Mouse (Mus musculus): Measurements from ENCODE around the gene Pax5. TPM values are rescaled to one million over a fixed set of nuclear protein-coding genes. Genes with fewer than 3 reads are reported as not detected.

Gene Pax5
- polyA plus RNA-seq, 1 experiment from 2014 or later, result not detected

GRCm38 (mm10) chr4:44664004-44664766, 46.1 kb downstream of the Pax5 start:
- DNase-seq (ENCODE audit: low read depth, low spot score) (no peak), ATAC-seq (no peak)
- ChIA-PET CTCF (no interaction called here), POLR2A (no interaction called here)
- H3K27me3 ChIP-seq, result peaks cover 28% of the 10 kb centered on the region
- TF ChIP-seq CTCF (IDR thresholded peaks at IDR 0.05), result no peak
- in situ Hi-C loops (cut with MboI; ENCODE audit: low pct_unique_long_range_greater_than_20kb), result no loop called here

GRCm38 (mm10) chr4:44663489-44663888, 46.8 kb downstream of the Pax5 start:
- no peak for TF ChIP-seq CTCF (IDR thresholded peaks at IDR 0.05)
- peaks cover 28% of the 10 kb centered on the region for H3K27me3 ChIP-seq
- CTCF ChIA-PET, result interaction anchor here (0.9 kb wide), 1 partner anchor 12 kb away, joined by 3 read pairs; no protein-coding TSS in a partner anchor
- POLR2A ChIA-PET, result interaction anchor here (0.7 kb wide), 1 partner anchor 33 kb away, joined by 4 read pairs; no protein-coding TSS in a partner anchor
- DNase-seq (ENCODE audit: low read depth, low spot score), result no peak
- ATAC-seq, result no peak
- in situ Hi-C loops (cut with MboI; ENCODE audit: low pct_unique_long_range_greater_than_20kb), result no loop called here

- no peak for TF ChIP-seq CTCF (IDR thresholded peaks at IDR 0.05)
- no peak for DNase-seq (ENCODE audit: low read depth, low spot score)
- in situ Hi-C loops (cut with MboI; ENCODE audit: low pct_unique_long_range_greater_than_20kb), result no loop called here
- CTCF ChIA-PET, result no interaction called here
- POLR2A ChIA-PET, result no interaction called here
- peaks cover 5% of the 10 kb centered on the region for H3K27me3 ChIP-seq
- ATAC-seq, result no peak
Observed at GRCm38 (mm10) chr4:44645181-44645580, 65.1 kb downstream of the Pax5 start.

- TF ChIP-seq CTCF (IDR thresholded peaks at IDR 0.05), result no peak
- DNase-seq (ENCODE audit: low read depth, low spot score) (no peak), ATAC-seq (no peak)
- ChIA-PET CTCF (no interaction called here), POLR2A (no interaction called here)
- peaks cover 10% of the 10 kb centered on the region for H3K27me3 ChIP-seq
- in situ Hi-C loops (cut with MboI; ENCODE audit: low pct_unique_long_range_greater_than_20kb), result no loop called here
Observed at GRCm38 (mm10) chr4:44641831-44642587, 68.3 kb downstream of the Pax5 start.

GRCm38 (mm10) chr4:44635618-44636017, 74.7 kb downstream of the Pax5 start:
- ChIA-PET POLR2A (no interaction called here), CTCF (interaction anchor here (1.4 kb wide), 1 partner anchor 13 kb away, joined by 3 read pairs; no protein-coding TSS in a partner anchor)
- DNase-seq (ENCODE audit: low read depth, low spot score) (no peak), ATAC-seq (no peak)
- in situ Hi-C loops (cut with MboI; ENCODE audit: low pct_unique_long_range_greater_than_20kb), result no loop called here
- TF ChIP-seq CTCF (IDR thresholded peaks at IDR 0.05), result no peak
- peaks cover 17% of the 10 kb centered on the region for H3K27me3 ChIP-seq

GRCm38 (mm10) chr4:44633694-44634524, 76.4 kb downstream of the Pax5 start:
- no peak for TF ChIP-seq CTCF (IDR thresholded peaks at IDR 0.05)
- peaks cover 25% of the 10 kb centered on the region for H3K27me3 ChIP-seq
- DNase-seq (ENCODE audit: low read depth, low spot score) (no peak), ATAC-seq (no peak)
- in situ Hi-C loops (cut with MboI; ENCODE audit: low pct_unique_long_range_greater_than_20kb), result no loop called here
- CTCF ChIA-PET, result interaction anchor here (1.4 kb wide), 1 partner anchor 11 kb away, joined by 3 read pairs; no protein-coding TSS in a partner anchor
- POLR2A ChIA-PET, result no interaction called here

- no peak for DNase-seq (ENCODE audit: low read depth, low spot score)
- CTCF ChIA-PET, result no interaction called here
- POLR2A ChIA-PET, result no interaction called here
- in situ Hi-C loops (cut with MboI; ENCODE audit: low pct_unique_long_range_greater_than_20kb), result no loop called here
- ATAC-seq, result no peak
- no peak for TF ChIP-seq CTCF (IDR thresholded peaks at IDR 0.05)
- H3K27me3 ChIP-seq, result peaks cover 17% of the 10 kb centered on the region
Observed at GRCm38 (mm10) chr4:44630059-44630458, 80.2 kb downstream of the Pax5 start.

GRCm38 (mm10) chr4:44627890-44628289, 82.4 kb downstream of the Pax5 start:
- POLR2A ChIA-PET, result no interaction called here
- H3K27me3 ChIP-seq, result peaks cover 23% of the 10 kb centered on the region
- in situ Hi-C loops (cut with MboI; ENCODE audit: low pct_unique_long_range_greater_than_20kb), result no loop called here
- DNase-seq (ENCODE audit: low read depth, low spot score) (no peak), ATAC-seq (no peak)
- CTCF ChIA-PET, result no interaction called here
- TF ChIP-seq CTCF (IDR thresholded peaks at IDR 0.05), result no peak

GRCm38 (mm10) chr4:44625108-44625424, 85.2 kb downstream of the Pax5 start:
- in situ Hi-C loops (cut with MboI; ENCODE audit: low pct_unique_long_range_greater_than_20kb), result no loop called here
- POLR2A ChIA-PET, result no interaction called here
- H3K27me3 ChIP-seq, result peaks cover 30% of the 10 kb centered on the region
- no peak for DNase-seq (ENCODE audit: low read depth, low spot score)
- no peak for ATAC-seq
- CTCF ChIA-PET, result no interaction called here
- no peak for TF ChIP-seq CTCF (IDR thresholded peaks at IDR 0.05)

- H3K27me3 ChIP-seq, result peaks cover 24% of the 10 kb centered on the region
- ATAC-seq (no peak), DNase-seq (ENCODE audit: low read depth, low spot score) (no peak)
- POLR2A ChIA-PET, result no interaction called here
- TF ChIP-seq CTCF (IDR thresholded peaks at IDR 0.05), result no peak
- CTCF ChIA-PET, result no interaction called here
- in situ Hi-C loops (cut with MboI; ENCODE audit: low pct_unique_long_range_greater_than_20kb), result no loop called here
Observed at GRCm38 (mm10) chr4:44624232-44625107, 85.8 kb downstream of the Pax5 start.
